Comparison of ENCODE assay signal across 12 mouse cellular contexts in the genomic region with DNA sequence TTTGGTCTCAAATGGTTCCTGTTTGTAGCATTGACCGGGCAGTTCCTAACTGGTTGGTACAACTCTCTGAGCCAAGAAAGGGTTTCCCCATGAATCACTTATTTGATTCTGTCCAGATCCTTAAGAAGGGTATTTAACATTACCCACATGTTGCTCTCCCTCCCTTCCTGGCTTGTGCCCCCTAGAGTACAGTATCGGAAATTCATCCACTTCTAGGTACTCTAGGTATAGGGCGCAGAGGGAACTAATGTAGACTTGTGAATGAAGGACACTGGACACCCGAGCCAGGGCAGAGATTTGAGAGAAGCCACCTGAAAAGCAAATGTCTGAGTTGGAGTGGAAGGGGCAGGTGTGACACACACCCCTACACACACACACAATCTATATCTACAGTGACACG. TPM values are rescaled to one million over a fixed set of nuclear protein-coding genes. Genes with fewer than 3 reads are reported as not detected.
A peak's percentile ranks its signal among the peaks of the same experiment; 100 is the strongest.
DNase-seq lines count a peak whose midpoint lies in the region; ATAC-seq and TF ChIP-seq lines count a peak whose summit lies in the region.
"Had no signal": no experiment of that assay in that cellular context is flagged by ENCODE, and none has a peak within 500 bp of the region (broad histone marks: within the 10 kb centered on the region; RNA-seq: fewer than 3 reads in every experiment).

No protein-coding gene starts in this region.

- 18% methylated on average over 5 of the region's 5 CpGs for WGBS in embryonic facial prominence, embryonic 11.5 days
- 21% methylated on average over 5 of the region's 5 CpGs for WGBS in embryonic facial prominence, embryonic 10.5 days
- 16% methylated on average over 5 of the region's 5 CpGs for WGBS in stomach, postnatal 0 days

- peak; percentile 75 for TF ChIP-seq CTCF in stomach, postnatal 0 days (IDR thresholded peaks at IDR 0.05; ENCODE audit: low read depth)

- H3K9me3 ChIP-seq in embryonic facial prominence, embryonic 11.5 days (replicated peaks; ENCODE audit: control insufficient read depth, low read length), result no peaks in the 10 kb centered on the region
- H3K9me3 ChIP-seq in embryonic facial prominence, embryonic 10.5 days, result no peaks in the 10 kb centered on the region
- H3K9me3 ChIP-seq in stomach, postnatal 0 days (ENCODE audit: control insufficient read depth, low read length), result no peaks in the 10 kb centered on the region
- H3K9me3 ChIP-seq: limb, embryonic 15.5 days; neural tube, embryonic 13.5 days; stomach, embryonic 15.5 days had no signal

- H3K4me1 ChIP-seq in embryonic facial prominence, embryonic 11.5 days (ENCODE audit: control insufficient read depth, insufficient read depth, low read length), result peaks cover 7% of the 10 kb centered on the region; the same call in 1 of the 2 replicates
- H3K4me1 ChIP-seq in embryonic facial prominence, embryonic 10.5 days, result peaks cover 28% of the 10 kb centered on the region
- H3K4me1 ChIP-seq in stomach, postnatal 0 days (replicated peaks; ENCODE audit: control insufficient read depth, insufficient read depth), result no peaks in the 10 kb centered on the region

- no peak overlapping the region for H3K9ac ChIP-seq in embryonic facial prominence, embryonic 11.5 days (replicated peaks; ENCODE audit: low read length)
- no peak overlapping the region for H3K9ac ChIP-seq in stomach, postnatal 0 days (ENCODE audit: low read length)
- H3K9ac ChIP-seq: limb, embryonic 15.5 days; neural tube, embryonic 13.5 days; stomach, embryonic 15.5 days had no signal

- H3K4me2 ChIP-seq in embryonic facial prominence, embryonic 11.5 days (ENCODE audit: low read depth, low read length), result no peak overlapping the region
- H3K4me2 ChIP-seq in stomach, postnatal 0 days (replicated peaks; ENCODE audit: low read depth), result no peak overlapping the region

- ATAC-seq in embryonic facial prominence, embryonic 11.5 days (replicated peaks; ENCODE audit: insufficient number of reproducible peaks, low FRiP score, low TSS enrichment, low read depth), result no peak
- ATAC-seq in stomach, postnatal 0 days (ENCODE audit: low FRiP score, low TSS enrichment), result no peak

- no peak overlapping the region for H3K27ac ChIP-seq in embryonic facial prominence, embryonic 11.5 days (replicated peaks; ENCODE audit: low read depth, low read length)
- no peak overlapping the region for H3K27ac ChIP-seq in embryonic facial prominence, embryonic 10.5 days (replicated peaks)
- H3K27ac ChIP-seq in stomach, postnatal 0 days (replicated peaks), result no peak overlapping the region
- H3K27ac ChIP-seq: limb, embryonic 15.5 days; neural tube, embryonic 13.5 days; stomach, embryonic 15.5 days had no signal

- peaks cover 23% of the 10 kb centered on the region for H3K27me3 ChIP-seq in embryonic facial prominence, embryonic 11.5 days (ENCODE audit: control insufficient read depth, insufficient read depth, low read length)
- peaks cover 78% of the 10 kb centered on the region for H3K27me3 ChIP-seq in embryonic facial prominence, embryonic 10.5 days (replicated peaks; ENCODE audit: low read depth, poor library complexity, severe bottlenecking)
- peaks cover 2% of the 10 kb centered on the region; the same call in 1 of the 2 replicates for H3K27me3 ChIP-seq in stomach, postnatal 0 days (ENCODE audit: control insufficient read depth, insufficient read depth, low read length)

- peak; percentile 67 for DNase-seq in embryonic facial prominence, embryonic 11.5 days (ENCODE audit: low spot score)
- DNase-seq in embryonic facial prominence, embryonic 10.5 days (ENCODE audit: low spot score), result no peak
- DNase-seq in lung, postnatal 25 days (ENCODE audit: low spot score), result peak; percentile 18
- no peak for DNase-seq in lung, postnatal 4 days
- DNase-seq in embryo, embryonic 10 days (ENCODE audit: low spot score), result peak; percentile 69
- DNase-seq in stomach, postnatal 0 days (ENCODE audit: low spot score), result no peak
- DNase-seq in ovary, adult 18-20 months (ENCODE audit: low spot score), result no peak
- DNase-seq in heart, postnatal 4 days, result no peak

- H3K4me3 ChIP-seq in embryonic facial prominence, embryonic 11.5 days (ENCODE audit: low read depth, low read length), result no peak overlapping the region
- no peak overlapping the region for H3K4me3 ChIP-seq in embryonic facial prominence, embryonic 10.5 days
- no peak overlapping the region for H3K4me3 ChIP-seq in stomach, postnatal 0 days (ENCODE audit: low read depth, low read length)
- H3K4me3 ChIP-seq: neural tube, embryonic 13.5 days; stomach, embryonic 15.5 days had no signal

- TF ChIP-seq EP300 in stomach, postnatal 0 days (optimal IDR thresholded peaks at IDR 0.05), result no peak

- no peaks in the 10 kb centered on the region for H3K36me3 ChIP-seq in embryonic facial prominence, embryonic 11.5 days (replicated peaks; ENCODE audit: control insufficient read depth, insufficient read depth, low read depth, low read length)
- no peaks in the 10 kb centered on the region for H3K36me3 ChIP-seq in embryonic facial prominence, embryonic 10.5 days (replicated peaks)
- no peaks in the 10 kb centered on the region for H3K36me3 ChIP-seq in stomach, postnatal 0 days (ENCODE audit: control insufficient read depth, insufficient read depth, low read length)
- H3K36me3 ChIP-seq: limb, embryonic 15.5 days; neural tube, embryonic 13.5 days; stomach, embryonic 15.5 days had no signal

RNA-seq across cellular contexts. Expression of gene Lhx2, which starts 39.3 kb away (rescaled TPM):
- 15.5 and 18.6 TPM in 2 replicates for polyA plus RNA-seq in embryonic facial prominence, embryonic 11.5 days (2014; fragmentation: Nextera tagmentation; extraction: Ambion mirVana)
- 17.9 and 19.6 TPM in 2 replicates for polyA plus RNA-seq in embryonic facial prominence, embryonic 10.5 days (2016; fragmentation: Nextera tagmentation; extraction: Ambion mirVana)
- not detected in 2 replicates for polyA plus RNA-seq in stomach, postnatal 0 days (2015; fragmentation: Nextera tagmentation; extraction: Ambion mirVana)
- 1 to 10 TPM in 1 of 2 experiments, under 1 TPM in 1; 0.29 to 1.2 TPM for total RNA-seq in heart, postnatal 4 days (2021)
- polyA plus RNA-seq: heart, embryonic 16.5 days had no signal

Comparison
In these comparisons a context has a peak if more than half of its experiments do, and no peak if none do; other contexts are left out.
1. DNase-seq: peak in embryonic facial prominence, embryonic 11.5 days (single experiment), lung, postnatal 25 days (single experiment) and embryo, embryonic 10 days (single experiment); none in embryonic facial prominence, embryonic 10.5 days (single experiment), lung, postnatal 4 days (0 of 2), stomach, postnatal 0 days (single experiment), ovary, adult 18-20 months (single experiment) and heart, postnatal 4 days (single experiment).
2. RNA of gene Lhx2, which starts 39.3 kb away (polyA plus RNA-seq): 17.9 to 19.6 TPM in embryonic facial prominence, embryonic 10.5 days and 15.5 to 18.6 TPM in embryonic facial prominence, embryonic 11.5 days; not detected in stomach, postnatal 0 days; every median in the first group is over 10 times any median in the second.